Mouse (Mus musculus): ENCODE measurements around the gene Tcp10a.
"Not testable (repeated sequence)": the region's sequence is repeated elsewhere in the genome, so short reads cannot be mapped to it uniquely, and the experiment has no call there.

GRCm38 (mm10) chr17:7376951-7377700 lies 52.7 kb downstream of the Tcp10a start:
- TF ChIP-seq ZNF384 (IDR thresholded peaks at IDR 0.05; ENCODE audit: low read depth, low read length); MAFK (IDR thresholded peaks at IDR 0.05; ENCODE audit: insufficient read depth, low read depth, low read length): not testable (repeated sequence)

Measured in ES-E14 (cell line).